Mouse (Mus musculus) splenic B cell, adult 2 months (primary cell): ENCODE results near the gene Rdh7.
"Not testable (repeated sequence)": the region's sequence is repeated elsewhere in the genome, so short reads cannot be mapped to it uniquely, and the experiment has no call there.

Experiments used
- DNase-seq: peaks from one replicate; pipeline ENCODE4 v3.0.0-alpha.2; 2011; ENCODE audit warnings: low read depth, low spot score
- H3K27me3 ChIP-seq: 2 replicates; pipeline ENCODE4 v1.6.1; 2012; ENCODE audit warnings: mild to moderate bottlenecking, low read length, moderate library complexity, mixed read lengths; ENCODE audit not compliant: control insufficient read depth, poor library complexity, insufficient read depth, severe bottlenecking
- H3K36me3 ChIP-seq: 2 replicates; pipeline ENCODE4 v1.6.1; 2012; ENCODE audit warnings: mild to moderate bottlenecking, low read length, moderate library complexity, mixed read lengths; ENCODE audit not compliant: control insufficient read depth, poor library complexity, insufficient read depth, severe bottlenecking

Rdh7 gene

GRCm38 (mm10) chr10:127877681-127878080, 10.9 kb downstream of the Rdh7 start:
- Histone ChIP-seq H3K36me3 (no peaks in the 10 kb centered on the region), H3K27me3 (no peaks in the 10 kb centered on the region)
- DNase-seq: no peak

- Histone ChIP-seq H3K36me3 (no peaks in the 10 kb centered on the region), H3K27me3 (no peaks in the 10 kb centered on the region)
- peak; percentile 14 for DNase-seq
Observed at GRCm38 (mm10) chr10:127872484-127872883, 16.1 kb downstream of the Rdh7 start.

- H3K36me3 ChIP-seq: no peaks in the 10 kb centered on the region
- H3K27me3 ChIP-seq: no peaks in the 10 kb centered on the region
- no peak for DNase-seq
Observed at GRCm38 (mm10) chr10:127866232-127866631, 22.4 kb downstream of the Rdh7 start, which contains the start of gene Rdh16f2. Gene Rdh16f2, plus strand, starts transcription at chr10:127866474.

GRCm38 (mm10) chr10:127864931-127865330, 23.7 kb downstream of the Rdh7 start:
- H3K27me3 ChIP-seq: no peaks in the 10 kb centered on the region
- H3K36me3 ChIP-seq: no peaks in the 10 kb centered on the region
- DNase-seq: no peak

- H3K36me3 ChIP-seq: no peaks in the 10 kb centered on the region
- DNase-seq: no peak
- no peaks in the 10 kb centered on the region for H3K27me3 ChIP-seq
Observed at GRCm38 (mm10) chr10:127856376-127856775, 32.2 kb downstream of the Rdh7 start.

GRCm38 (mm10) chr10:127849628-127850027, 39.0 kb downstream of the Rdh7 start, which contains the start of gene Rdh19:
Gene Rdh19, plus strand, starts transcription at chr10:127849928.
- H3K36me3 ChIP-seq: no peaks in the 10 kb centered on the region
- no peaks in the 10 kb centered on the region for H3K27me3 ChIP-seq
- no peak for DNase-seq

GRCm38 (mm10) chr10:127848089-127848488, 40.5 kb downstream of the Rdh7 start:
- DNase-seq: no peak
- no peaks in the 10 kb centered on the region for H3K27me3 ChIP-seq
- H3K36me3 ChIP-seq: no peaks in the 10 kb centered on the region

- not testable (repeated sequence) for DNase-seq, H3K27me3 ChIP-seq, H3K36me3 ChIP-seq
Observed at GRCm38 (mm10) chr10:127845945-127846344, 42.7 kb downstream of the Rdh7 start.

GRCm38 (mm10) chr10:127840776-127841175, 47.8 kb downstream of the Rdh7 start:
- DNase-seq: no peak
- no peaks in the 10 kb centered on the region for H3K27me3 ChIP-seq
- H3K36me3 ChIP-seq: no peaks in the 10 kb centered on the region

GRCm38 (mm10) chr10:127838539-127838938, 50.1 kb downstream of the Rdh7 start:
- no peaks in the 10 kb centered on the region for H3K36me3 ChIP-seq
- no peaks in the 10 kb centered on the region for H3K27me3 ChIP-seq
- no peak for DNase-seq

- H3K27me3 ChIP-seq, DNase-seq, H3K36me3 ChIP-seq: not testable (repeated sequence)
Observed at GRCm38 (mm10) chr10:127837793-127838192, 50.8 kb downstream of the Rdh7 start.

GRCm38 (mm10) chr10:127835292-127835691, 53.3 kb downstream of the Rdh7 start:
- DNase-seq: no peak
- no peaks in the 10 kb centered on the region for H3K36me3 ChIP-seq

GRCm38 (mm10) chr10:127834186-127834585, 54.4 kb downstream of the Rdh7 start:
- not testable (repeated sequence) for H3K27me3 ChIP-seq, DNase-seq, H3K36me3 ChIP-seq

More at GRCm38 (mm10) chr10:127835292-127835691, 53.3 kb downstream of the Rdh7 start:
- H3K27me3 ChIP-seq: no peaks in the 10 kb centered on the region
